Mouse (Mus musculus) lung, postnatal 14 days (tissue): Measurements from ENCODE around the gene Mvb12b.

Experiments used
- DNase-seq: peaks from one replicate; pipeline ENCODE4 v3.0.0; 2021

Gene Mvb12b

GRCm38 (mm10) chr2:33885264-33885651 lies 2.5 kb downstream of the Mvb12b start:
- DNase-seq = no peak

- DNase-seq = no peak
These were observed 3.0 kb downstream of the Mvb12b start for GRCm38 (mm10) chr2:33884623-33885263.

GRCm38 (mm10) chr2:33879223-33879622 lies 8.5 kb downstream of the Mvb12b start:
- no peak for DNase-seq

GRCm38 (mm10) chr2:33878437-33878836 lies 9.3 kb downstream of the Mvb12b start:
- DNase-seq = no peak

- DNase-seq = no peak
These were observed 9.9 kb downstream of the Mvb12b start for GRCm38 (mm10) chr2:33877663-33878360.

GRCm38 (mm10) chr2:33876529-33877290 lies 11.0 kb downstream of the Mvb12b start:
- no peak for DNase-seq

- no peak for DNase-seq
These were observed 12.2 kb downstream of the Mvb12b start for GRCm38 (mm10) chr2:33875594-33875993.

GRCm38 (mm10) chr2:33874856-33875576 lies 12.7 kb downstream of the Mvb12b start:
- no peak for DNase-seq

GRCm38 (mm10) chr2:33874367-33874766 lies 13.4 kb downstream of the Mvb12b start:
- no peak for DNase-seq

- DNase-seq = no peak
These were observed 14.2 kb downstream of the Mvb12b start for GRCm38 (mm10) chr2:33873501-33873900.

- peak; percentile 51 for DNase-seq
These were observed 14.9 kb downstream of the Mvb12b start for GRCm38 (mm10) chr2:33872841-33873271.

- no peak for DNase-seq
These were observed 16.6 kb downstream of the Mvb12b start for GRCm38 (mm10) chr2:33871181-33871520.

GRCm38 (mm10) chr2:33870369-33871180 lies 17.2 kb downstream of the Mvb12b start:
- DNase-seq = peak; percentile 78

- DNase-seq = no peak
These were observed 17.9 kb downstream of the Mvb12b start for GRCm38 (mm10) chr2:33869689-33870343.

GRCm38 (mm10) chr2:33868996-33869688 lies 18.6 kb downstream of the Mvb12b start:
- DNase-seq = no peak

- no peak for DNase-seq
These were observed 19.4 kb downstream of the Mvb12b start for GRCm38 (mm10) chr2:33868322-33868721.

GRCm38 (mm10) chr2:33856746-33857145 lies 31.0 kb downstream of the Mvb12b start:
- no peak for DNase-seq

GRCm38 (mm10) chr2:33853011-33853976 lies 34.5 kb downstream of the Mvb12b start:
- DNase-seq = no peak

GRCm38 (mm10) chr2:33847196-33847834 lies 40.4 kb downstream of the Mvb12b start:
- no peak for DNase-seq
